Mouse (Mus musculus): ENCODE results near the gene Trim69.

Gene Trim69

DNA sequence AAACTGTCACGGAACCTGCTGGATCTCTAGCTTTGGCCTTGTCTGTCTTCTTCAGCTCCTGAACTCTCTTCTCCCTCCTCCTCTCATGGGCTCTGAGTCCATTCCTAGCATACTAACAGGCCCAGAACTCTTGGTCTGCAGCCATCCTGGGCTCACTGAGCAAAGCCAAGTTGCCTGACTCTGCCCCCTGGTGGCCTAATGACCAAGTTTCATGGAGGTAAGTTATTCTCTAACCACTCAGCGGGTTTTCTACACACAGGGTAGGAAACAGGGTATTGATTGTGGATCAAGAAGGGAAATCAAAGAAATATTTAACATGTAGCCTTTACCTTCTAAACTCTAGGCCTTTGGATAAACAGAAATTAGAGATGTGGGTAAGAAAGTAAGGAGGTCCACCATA, at the start of gene Trim69:
Gene Trim69, plus strand, starts transcription at position 21 of the 400 bp plus-strand sequence.
- peak; percentile 69 for DNase-seq

DNA sequence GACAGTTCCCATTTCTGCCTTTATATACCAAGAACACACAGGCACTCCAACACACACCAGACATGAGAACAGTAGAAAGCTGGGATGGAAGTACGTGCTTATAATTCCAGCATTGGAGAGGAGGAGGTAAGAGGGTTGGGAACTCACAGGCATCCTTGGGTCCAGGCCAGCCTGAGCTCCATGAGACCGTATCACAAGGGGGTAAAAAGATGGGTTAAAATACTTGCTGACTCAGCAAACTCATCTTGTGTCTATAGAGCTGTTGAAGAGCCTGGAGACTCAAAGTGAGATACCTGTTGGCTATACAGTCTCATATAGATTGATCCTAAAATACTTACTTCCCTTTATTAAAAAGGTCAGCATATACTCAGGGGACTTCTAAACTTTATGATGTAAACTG, 43.6 kb upstream of the Trim69 start:
- DNase-seq: no peak

- peak; percentile 99 for DNase-seq
Measured at GRCm38 (mm10) chr2:122117961-122118958, 42.2 kb upstream of the Trim69 start, which contains the start of gene Spg11. Gene Spg11, minus strand, starts transcription at chr2:122118386.

GRCm38 (mm10) chr2:122125680-122126572, 34.6 kb upstream of the Trim69 start:
- no peak for DNase-seq

DNA sequence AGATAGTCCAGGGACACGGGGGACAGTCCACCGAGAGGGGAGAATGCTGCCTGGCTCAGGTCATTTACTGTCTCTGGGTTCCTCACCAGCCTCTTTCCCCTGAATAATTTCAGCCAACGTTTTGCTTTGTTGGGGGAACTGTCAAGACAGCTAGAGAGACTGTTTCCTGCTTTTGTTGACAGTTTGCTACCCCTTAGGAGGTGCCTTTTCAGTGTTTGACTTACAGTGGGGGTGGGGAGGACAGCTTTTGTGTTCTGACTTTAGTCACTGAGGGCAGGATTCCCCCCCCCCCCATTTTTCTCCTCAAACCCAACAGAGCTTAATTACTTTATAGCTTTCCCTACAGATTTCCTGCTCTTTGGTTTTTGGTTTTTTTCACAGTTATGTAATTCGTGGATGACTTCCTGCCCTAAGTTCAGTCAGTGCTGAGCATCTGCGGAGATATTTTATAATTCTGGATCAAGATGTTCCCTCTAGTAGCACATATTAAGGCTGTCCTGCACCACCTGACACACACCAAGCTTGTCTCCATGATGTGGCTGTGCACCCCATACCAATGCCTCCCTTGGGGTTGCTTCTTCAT, 33.6 kb upstream of the Trim69 start:
- no peak for DNase-seq

DNA sequence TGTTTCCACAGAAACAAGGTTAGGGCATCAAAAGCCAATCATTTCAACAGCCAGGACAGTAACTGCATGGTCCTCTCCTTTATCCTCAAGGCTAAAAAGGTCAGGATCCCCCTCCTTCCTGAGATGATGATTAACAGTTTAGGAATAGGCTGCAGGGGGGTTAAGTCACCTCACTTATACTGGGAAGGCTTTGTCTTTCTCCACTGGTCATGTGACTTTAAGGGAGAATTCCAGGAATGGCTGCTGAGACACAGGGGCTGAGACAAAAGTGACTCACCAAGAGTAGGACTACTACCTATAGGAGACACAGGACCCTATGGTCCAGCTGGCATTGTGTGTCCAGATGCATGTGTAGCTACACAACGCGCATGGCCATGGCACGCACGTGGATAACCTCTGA, 32.9 kb upstream of the Trim69 start:
- DNase-seq: no peak

- no peak for DNase-seq
Measured at GRCm38 (mm10) chr2:122132078-122132477, 28.4 kb upstream of the Trim69 start.

DNA sequence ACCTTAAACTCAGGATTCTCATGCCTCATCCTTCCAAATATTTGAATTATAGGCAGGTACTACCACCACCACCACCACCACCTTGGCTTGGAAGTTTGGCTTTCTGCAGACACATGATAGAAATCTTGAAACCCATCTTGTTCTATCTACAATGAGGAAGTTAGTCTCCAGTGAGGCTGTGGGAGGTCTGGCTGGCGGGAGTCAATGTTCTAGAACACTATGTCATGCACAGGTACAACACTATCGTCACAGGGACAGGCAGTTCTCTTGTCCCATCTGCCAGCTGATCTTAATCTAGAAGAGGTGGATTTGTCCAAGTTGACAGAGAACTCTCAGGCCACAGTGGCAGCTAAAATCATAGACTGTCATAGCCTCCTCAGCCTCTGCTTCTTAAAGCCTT, 27.9 kb upstream of the Trim69 start:
- no peak for DNase-seq

DNA sequence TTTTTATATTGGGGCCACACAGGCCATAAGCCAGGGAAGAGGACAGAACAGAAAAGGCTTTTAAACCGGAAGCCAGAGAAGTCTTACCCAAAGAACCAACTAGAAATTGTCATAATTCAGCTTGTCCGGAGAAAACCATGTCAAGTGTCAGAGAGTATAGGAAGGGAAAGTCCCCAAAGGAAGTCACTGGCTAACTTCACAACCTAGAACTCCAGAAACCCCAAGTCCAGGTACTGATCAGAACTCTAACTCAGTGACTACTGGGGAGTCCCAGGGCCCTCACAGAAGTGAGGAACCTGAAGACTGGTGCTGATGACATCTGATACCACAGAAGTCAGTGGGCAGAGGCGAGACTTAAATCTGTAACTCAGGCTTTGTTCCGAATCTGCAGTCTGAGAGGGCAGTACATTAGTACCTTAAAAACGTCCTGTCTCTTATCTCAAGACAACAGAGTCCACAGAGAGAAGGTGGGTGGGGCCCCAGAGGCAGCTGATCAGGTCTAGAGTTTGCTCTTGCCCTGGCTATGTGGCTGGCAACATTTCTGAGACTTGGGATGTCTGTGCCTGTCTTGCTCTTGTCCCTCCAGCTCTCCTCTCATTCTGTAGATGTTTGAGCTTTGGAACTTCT, 22.5 kb upstream of the Trim69 start:
- DNase-seq: no peak

GRCm38 (mm10) chr2:122140815-122141214, 19.7 kb upstream of the Trim69 start:
- no peak for DNase-seq

GRCm38 (mm10) chr2:122141332-122141967, 19.1 kb upstream of the Trim69 start:
- DNase-seq: no peak

DNA sequence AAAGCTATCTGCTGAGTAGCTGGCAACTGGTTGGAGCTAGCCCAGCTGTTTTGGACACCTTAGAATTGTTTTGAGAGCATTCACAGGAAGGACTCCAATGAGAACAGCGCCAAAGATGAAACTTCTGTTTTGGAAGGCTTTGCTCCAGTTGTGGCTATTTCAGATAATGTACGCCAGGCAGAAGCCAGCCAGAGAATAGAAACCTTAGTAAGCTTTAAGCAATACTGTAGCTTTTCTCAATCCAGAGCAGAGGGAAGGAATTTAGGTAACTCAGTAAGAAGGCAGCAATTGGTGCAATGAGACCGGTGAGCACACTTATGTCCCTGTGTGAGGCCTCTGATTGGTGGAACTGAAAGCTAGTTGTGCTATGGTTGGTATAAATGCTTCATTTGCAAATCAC, 17.4 kb upstream of the Trim69 start:
- DNase-seq: no peak

DNA sequence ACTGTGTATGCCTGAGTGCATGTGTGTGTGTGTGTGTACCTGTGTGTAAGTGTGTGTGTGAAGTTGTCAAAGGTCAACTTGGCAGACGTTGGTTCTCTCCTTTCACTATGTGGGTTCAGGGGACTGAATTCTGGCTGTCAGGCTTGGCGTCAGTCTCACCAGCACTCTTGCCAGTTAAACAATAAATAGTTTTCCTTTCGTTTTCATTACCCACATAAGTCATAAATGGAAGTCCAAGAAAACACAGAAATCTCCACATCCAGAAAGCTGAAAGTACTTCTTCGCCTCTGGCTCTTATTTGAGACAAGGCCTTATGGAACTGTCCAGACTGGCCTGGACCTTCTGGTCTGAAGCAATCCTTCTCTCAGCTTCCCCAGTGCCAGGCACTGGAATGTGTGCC, 14.7 kb upstream of the Trim69 start:
- DNase-seq: no peak

- peak; percentile 12 for DNase-seq
Measured at GRCm38 (mm10) chr2:122146687-122147086, 13.8 kb upstream of the Trim69 start.

DNA sequence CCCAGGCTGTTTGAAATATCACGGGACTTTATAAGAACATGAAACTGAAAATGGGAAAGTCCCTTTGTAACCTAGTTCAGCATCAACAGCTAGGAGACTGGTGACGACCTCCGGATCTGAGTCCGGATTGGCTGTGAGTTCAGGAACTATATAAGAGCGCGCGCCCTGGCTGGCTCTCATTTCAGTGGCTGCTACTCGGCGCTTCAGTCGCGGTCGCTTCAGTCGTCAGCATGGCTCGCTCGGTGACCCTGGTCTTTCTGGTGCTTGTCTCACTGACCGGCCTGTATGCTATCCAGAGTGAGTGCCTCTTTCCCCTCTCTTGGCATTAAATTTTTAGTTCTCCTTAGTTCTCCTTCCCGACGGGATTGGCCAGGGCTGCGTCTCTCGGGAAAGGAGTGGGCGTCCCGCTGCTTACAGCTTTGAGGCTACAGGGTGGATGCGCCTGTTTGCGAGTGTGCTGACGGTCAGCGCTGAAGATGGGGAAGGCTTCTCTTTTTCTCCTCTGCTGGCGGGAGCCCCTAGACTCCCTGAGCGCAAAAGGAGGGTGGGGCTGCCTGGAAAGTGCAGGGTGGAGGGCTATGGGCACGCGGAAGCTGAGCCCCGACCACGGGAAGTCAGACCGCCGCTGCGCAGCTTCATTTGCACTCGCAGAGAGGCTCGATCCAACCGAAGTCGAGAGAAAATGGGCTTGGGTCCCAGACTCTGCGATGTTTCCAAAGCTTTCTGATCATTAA, 12.8 kb upstream of the Trim69 start, which contains the start of gene B2m:
Gene B2m, plus strand, starts transcription at position 179 of the 734 bp plus-strand sequence.
- DNase-seq: peak; percentile 91

DNA sequence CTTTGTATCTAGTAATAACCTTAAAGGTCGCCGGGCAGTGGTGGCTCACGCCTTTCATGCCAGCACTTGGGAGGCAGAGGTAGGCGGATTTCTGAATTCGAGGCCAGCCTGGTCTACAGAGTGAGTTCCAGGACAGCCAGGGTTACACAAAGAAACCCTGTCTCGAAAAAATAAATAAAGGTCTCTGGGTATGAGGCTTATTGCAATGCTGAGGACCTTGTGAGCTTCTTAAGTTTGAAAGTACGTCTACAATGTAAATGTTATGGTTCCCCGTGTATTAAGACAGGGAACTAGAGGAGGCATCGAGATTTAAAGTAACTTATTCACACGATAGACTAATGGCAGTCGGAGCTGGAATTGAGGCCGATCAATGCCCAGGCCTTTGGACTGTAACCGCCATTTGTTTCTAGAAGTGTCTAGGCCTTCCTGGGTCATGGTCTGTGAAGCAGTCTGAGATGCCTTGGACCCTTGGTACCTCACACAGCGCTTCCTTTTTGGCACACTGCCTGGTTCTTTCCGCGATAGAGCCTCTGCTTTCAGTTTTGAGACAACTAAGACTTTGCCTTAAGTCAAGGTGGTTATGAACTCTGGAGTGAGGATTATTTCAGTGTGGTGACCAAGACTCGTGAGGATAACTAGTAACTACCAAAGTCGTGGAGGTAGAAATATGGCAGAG, 12.1 kb upstream of the Trim69 start:
- DNase-seq: peak; percentile 30

DNA sequence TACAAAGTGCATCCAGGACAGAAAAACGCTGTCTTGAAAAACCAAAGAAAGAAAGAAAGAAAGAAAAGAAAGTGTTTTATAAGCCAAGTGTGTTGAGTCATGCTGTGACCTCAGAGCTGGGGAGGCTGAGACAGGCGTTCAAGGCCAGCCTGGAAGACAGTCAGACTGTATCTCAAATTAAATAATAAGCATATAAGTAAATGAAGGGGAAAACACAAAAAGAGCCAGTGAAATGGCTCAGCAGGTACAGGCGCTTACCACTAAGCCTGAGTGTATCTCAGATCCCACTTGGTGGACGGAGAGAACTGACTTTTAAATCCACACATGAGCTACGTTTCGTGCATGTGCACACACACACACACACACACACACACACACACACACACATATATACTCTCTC, 11.2 kb upstream of the Trim69 start:
- no peak for DNase-seq

- no peak for DNase-seq
Measured at GRCm38 (mm10) chr2:122149716-122150115, 10.8 kb upstream of the Trim69 start.

GRCm38 (mm10) chr2:122151221-122151620, 9.3 kb upstream of the Trim69 start:
- no peak for DNase-seq

- no peak for DNase-seq
Measured at GRCm38 (mm10) chr2:122152850-122153249, 7.7 kb upstream of the Trim69 start.

Measured in right cerebral cortex, adult 18-20 months (tissue).